Mouse (Mus musculus) embryonic fibroblast, embryonic 13.5 days (primary cell): ENCODE results near the gene Zfp59. TPM values are rescaled to one million over a fixed set of nuclear protein-coding genes. Genes with fewer than 3 reads are reported as not detected.
"Not testable (repeated sequence)": the region's sequence is repeated elsewhere in the genome, so short reads cannot be mapped to it uniquely, and the experiment has no call there.

Experiments used
- H3K27ac ChIP-seq: 2 replicates; pipeline ENCODE4 v1.5.1; 2012; ENCODE audit warnings: low read length, control low read depth, inconsistent platforms; ENCODE audit not compliant: insufficient read depth
- H3K4me1 ChIP-seq: 2 replicates; pipeline ENCODE4 v1.6.1; 2011; ENCODE audit warnings: low read length; ENCODE audit not compliant: control insufficient read depth, insufficient read depth
- H3K4me3 ChIP-seq: 2 replicates; pipeline ENCODE4 v1.5.1; 2011; ENCODE audit warnings: mild to moderate bottlenecking, control low read depth, low read length; ENCODE audit not compliant: insufficient read depth
- CTCF ChIP-seq: IDR thresholded peaks from 2 replicates; pipeline ENCODE4 v1.5.1; 2011; ENCODE audit warnings: mild to moderate bottlenecking, control low read depth, low read length, moderate library complexity, borderline replicate concordance; ENCODE audit not compliant: insufficient read depth
- POLR2A ChIP-seq: IDR thresholded peaks from 2 replicates; pipeline ENCODE4 v1.6.1; 2011; ENCODE audit warnings: low read depth, mild to moderate bottlenecking, control low read depth, low read length, moderate library complexity
- polyA plus RNA-seq: library from polyadenylated mRNA; stranded (reverse); fragments of >200 nt; gene quantifications from 2 replicates; pipeline ENCODE4 v1.2.4, GENCODE M21; 2011; ENCODE audit warnings: low read depth; ENCODE audit not compliant: missing spikeins, insufficient read length

Zfp59 gene
- polyA plus RNA-seq, 1 experiment: 4.1 TPM

- TF ChIP-seq POLR2A: no peak
- peak overlapping the region; percentile 8 for H3K27ac ChIP-seq
- H3K4me1 ChIP-seq: no peaks in the 10 kb centered on the region
- no peak overlapping the region for H3K4me3 ChIP-seq
Observed at GRCm38 (mm10) chr7:27818526-27819110, 19.8 kb upstream of the Zfp59 start.

GRCm38 (mm10) chr7:27822611-27823010, 15.8 kb upstream of the Zfp59 start:
- no peak for TF ChIP-seq POLR2A
- TF ChIP-seq CTCF: no peak
- no peak overlapping the region for H3K27ac ChIP-seq
- no peaks in the 10 kb centered on the region for H3K4me1 ChIP-seq
- no peak overlapping the region for H3K4me3 ChIP-seq

- no peak overlapping the region for H3K27ac ChIP-seq
- TF ChIP-seq CTCF: no peak
- TF ChIP-seq POLR2A: no peak
- no peaks in the 10 kb centered on the region for H3K4me1 ChIP-seq
- H3K4me3 ChIP-seq: no peak overlapping the region
Observed at GRCm38 (mm10) chr7:27834131-27834530, 4.3 kb upstream of the Zfp59 start.

GRCm38 (mm10) chr7:27837896-27838295, 511 bp upstream of the Zfp59 start:
- TF ChIP-seq POLR2A (no peak), CTCF (no peak)
- H3K27ac ChIP-seq: peak overlapping the region; percentile 76
- peak overlapping the region; percentile 95 for H3K4me3 ChIP-seq
- H3K4me1 ChIP-seq: no peaks in the 10 kb centered on the region

- Histone ChIP-seq H3K4me3 (no peak overlapping the region), H3K4me1 (no peaks in the 10 kb centered on the region), H3K27ac (no peak overlapping the region)
- TF ChIP-seq POLR2A (no peak), CTCF (no peak)
Observed at GRCm38 (mm10) chr7:27839596-27839995, 1.2 kb downstream of the Zfp59 start.

- Histone ChIP-seq H3K4me1 (no peaks in the 10 kb centered on the region), H3K4me3 (no peak overlapping the region)
- no peak for TF ChIP-seq CTCF
- no peak for TF ChIP-seq POLR2A
Observed at GRCm38 (mm10) chr7:27840104-27840503, 1.7 kb downstream of the Zfp59 start.

GRCm38 (mm10) chr7:27857227-27857626, 18.8 kb downstream of the Zfp59 start, which contains the start of gene Zfp607a:
Gene Zfp607a, plus strand, starts transcription at chr7:27857527.
- Histone ChIP-seq H3K4me3 (no peak within 1 kb of the TSS), H3K27ac (no peak within 1 kb of the TSS), H3K4me1 (no peaks in the 10 kb centered on the region; the same call in none of the 2 replicates)
- TF ChIP-seq CTCF (no peak), POLR2A (no peak)

More at GRCm38 (mm10) chr7:27840104-27840503, 1.7 kb downstream of the Zfp59 start:
- H3K27ac ChIP-seq: no peak overlapping the region

- TF ChIP-seq POLR2A: no peak
- TF ChIP-seq CTCF: no peak
- Histone ChIP-seq H3K27ac (peak overlapping the region; percentile 81), H3K4me1 (no peaks in the 10 kb centered on the region; the same call in none of the 2 replicates), H3K4me3 (peak overlapping the region; percentile 70)
Observed at GRCm38 (mm10) chr7:27859301-27860251, 21.2 kb downstream of the Zfp59 start.

GRCm38 (mm10) chr7:27860396-27861235, 22.2 kb downstream of the Zfp59 start:
- Histone ChIP-seq H3K27ac (peak overlapping the region; percentile 81), H3K4me1 (no peaks in the 10 kb centered on the region; the same call in none of the 2 replicates), H3K4me3 (peak overlapping the region; percentile 70)
- TF ChIP-seq POLR2A (peak; percentile 81), CTCF (no peak)

- H3K27ac ChIP-seq, H3K4me3 ChIP-seq, H3K4me1 ChIP-seq: not testable (repeated sequence)
Observed at GRCm38 (mm10) chr7:27862578-27862977, 24.2 kb downstream of the Zfp59 start.
